Mouse (Mus musculus) megakaryocyte, embryonic 14.5 days (primary cell): ENCODE data around the gene Egfl6.

Experiments
- FLI1 ChIP-seq: IDR thresholded peaks from 2 replicates; pipeline ENCODE4 v1.6.1; 2012; ENCODE audit warnings: low read length, inconsistent platforms, mixed read lengths
- GATA1 ChIP-seq: IDR thresholded peaks from 3 replicates; pipeline ENCODE4 v1.6.1; 2012; ENCODE audit warnings: mixed read lengths, low read length, inconsistent platforms, borderline replicate concordance

GRCm38 (mm10) chrX:166552355-166552754 is 33.2 kb downstream of the Egfl6 start:
- TF ChIP-seq GATA1, result no peak
- no peak for TF ChIP-seq FLI1
